Mouse (Mus musculus) neural tube, embryonic 14.5 days (tissue): ENCODE results near the gene Muc2. TPM values are rescaled to one million over a fixed set of nuclear protein-coding genes. Genes with fewer than 3 reads are reported as not detected.
"Not testable (repeated sequence)": the region's sequence is repeated elsewhere in the genome, so short reads cannot be mapped to it uniquely, and the experiment has no call there.

ENCODE experiments used
- ATAC-seq: fragments of 200-750 bp; cut with Nextera tagmentation; 2 replicates; pipeline ENCODE4 v1.8.0; 2017; ENCODE audit warnings: low read depth, mild to moderate bottlenecking, moderate TSS enrichment, moderate library complexity
- H3K27ac ChIP-seq: fragments of 300-500 bp; sonication (generic); 2 replicates; pipeline ENCODE4 v1.5.1; 2014; ENCODE audit warnings: low read depth, mild to moderate bottlenecking, control low read depth, low read length, moderate library complexity, mixed read lengths
- H3K27me3 ChIP-seq: fragments of 300-500 bp; sonication (generic); 2 replicates; pipeline ENCODE4 v1.6.1; 2014; ENCODE audit warnings: low read length; ENCODE audit not compliant: control insufficient read depth, insufficient read depth
- H3K36me3 ChIP-seq: fragments of 300-500 bp; sonication (generic); 2 replicates; pipeline ENCODE4 v1.6.1; 2014; ENCODE audit warnings: low read length, mixed read lengths; ENCODE audit not compliant: control insufficient read depth, insufficient read depth
- H3K4me1 ChIP-seq: fragments of 300-500 bp; sonication (generic); 2 replicates; pipeline ENCODE4 v1.6.1; 2014; ENCODE audit warnings: low read length; ENCODE audit not compliant: control insufficient read depth, insufficient read depth
- H3K4me2 ChIP-seq: fragments of 300-500 bp; sonication (generic); 2 replicates; pipeline ENCODE4 v1.6.1; 2014; ENCODE audit warnings: mild to moderate bottlenecking, low read depth, low read length, control low read depth
- H3K4me3 ChIP-seq: fragments of 300-500 bp; sonication (generic); 2 replicates; pipeline ENCODE4 v1.5.1; 2014; ENCODE audit warnings: low read depth, low read length, control low read depth, mixed read lengths
- H3K9ac ChIP-seq: fragments of 300-500 bp; sonication (generic); replicated peaks from 2 replicates; pipeline ENCODE4 v1.6.1; 2014; ENCODE audit warnings: low read depth, mild to moderate bottlenecking, control low read depth, low read length, mixed read lengths
- H3K9me3 ChIP-seq: fragments of 300-500 bp; sonication (generic); 2 replicates; pipeline ENCODE4 v1.6.1; 2016; ENCODE audit warnings: low read length; ENCODE audit not compliant: control insufficient read depth
- WGBS: fragments of 180-500 bp; shearing (Covaris S2); extraction: QIAGEN DNeasy Blood & Tissue Kit; methylation state at CpG from one replicate; pipeline ENCODE4 v1.1.7; 2014; 5-methylcytosine and 5-hydroxymethylcytosine counted together
- polyA plus RNA-seq: library from polyadenylated mRNA; unstranded; fragments of >200 nt; fragmentation: Nextera tagmentation; extraction: Ambion mirVana; gene quantifications from 2 replicates; pipeline ENCODE4 v1.2.1, GENCODE M21; 2014

Gene Muc2
- polyA plus RNA-seq, 1 experiment from 2014 or later: 0.86 TPM

DNA sequence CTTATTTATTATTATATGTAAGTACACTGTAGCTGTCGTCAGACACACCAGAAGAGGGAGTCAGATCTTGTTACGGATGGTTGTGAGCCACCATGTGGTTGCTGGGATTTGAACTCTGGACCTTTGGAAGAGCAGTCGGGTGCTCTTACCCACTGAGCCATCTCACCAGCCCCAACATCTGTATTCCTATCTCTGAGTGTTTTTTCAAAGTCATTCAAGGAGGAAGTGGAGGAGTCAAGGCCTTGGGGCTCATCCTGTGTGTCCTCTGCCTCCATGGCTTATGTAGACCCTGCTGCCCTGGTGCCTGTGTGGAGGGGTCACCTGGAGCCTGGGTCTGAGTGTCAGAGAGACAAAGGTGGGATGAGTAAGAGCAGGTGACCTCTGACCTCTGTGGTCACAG, 21.0 kb upstream of the Muc2 start:
- not testable (repeated sequence) for ATAC-seq, H3K27me3 ChIP-seq, H3K4me3 ChIP-seq, H3K9me3 ChIP-seq, H3K4me1 ChIP-seq, H3K36me3 ChIP-seq, H3K27ac ChIP-seq, H3K4me2 ChIP-seq, H3K9ac ChIP-seq
- 91% methylated on average over 3 of the region's 3 CpGs for WGBS

DNA sequence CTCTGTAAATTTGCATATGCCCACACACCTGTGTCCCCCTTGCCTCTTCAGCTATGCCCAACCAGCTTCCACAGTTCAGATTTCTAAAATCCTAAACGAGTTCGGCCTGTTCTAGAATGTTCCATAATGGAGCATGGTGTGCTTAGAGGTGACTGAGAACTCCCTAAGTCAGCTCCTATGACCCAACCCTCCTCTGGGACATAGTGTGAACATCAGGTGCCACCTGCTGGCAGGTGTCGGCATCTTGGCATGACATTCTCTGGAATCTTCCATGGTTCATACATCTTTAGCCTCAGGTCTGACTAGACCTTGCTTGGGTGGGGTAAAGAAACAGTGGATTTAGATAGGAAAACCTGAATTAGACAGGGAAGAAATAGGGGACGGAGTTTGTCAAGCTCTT, 19.1 kb upstream of the Muc2 start:
- no peak overlapping the region for H3K4me3 ChIP-seq
- ATAC-seq: no peak
- 89% methylated on average over 4 of the region's 4 CpGs for WGBS
- H3K4me1 ChIP-seq: no peaks in the 10 kb centered on the region
- H3K36me3 ChIP-seq: no peaks in the 10 kb centered on the region
- no peaks in the 10 kb centered on the region for H3K9me3 ChIP-seq
- no peak overlapping the region for H3K27ac ChIP-seq
- no peak overlapping the region for H3K9ac ChIP-seq
- no peak overlapping the region for H3K4me2 ChIP-seq
- no peaks in the 10 kb centered on the region for H3K27me3 ChIP-seq

DNA sequence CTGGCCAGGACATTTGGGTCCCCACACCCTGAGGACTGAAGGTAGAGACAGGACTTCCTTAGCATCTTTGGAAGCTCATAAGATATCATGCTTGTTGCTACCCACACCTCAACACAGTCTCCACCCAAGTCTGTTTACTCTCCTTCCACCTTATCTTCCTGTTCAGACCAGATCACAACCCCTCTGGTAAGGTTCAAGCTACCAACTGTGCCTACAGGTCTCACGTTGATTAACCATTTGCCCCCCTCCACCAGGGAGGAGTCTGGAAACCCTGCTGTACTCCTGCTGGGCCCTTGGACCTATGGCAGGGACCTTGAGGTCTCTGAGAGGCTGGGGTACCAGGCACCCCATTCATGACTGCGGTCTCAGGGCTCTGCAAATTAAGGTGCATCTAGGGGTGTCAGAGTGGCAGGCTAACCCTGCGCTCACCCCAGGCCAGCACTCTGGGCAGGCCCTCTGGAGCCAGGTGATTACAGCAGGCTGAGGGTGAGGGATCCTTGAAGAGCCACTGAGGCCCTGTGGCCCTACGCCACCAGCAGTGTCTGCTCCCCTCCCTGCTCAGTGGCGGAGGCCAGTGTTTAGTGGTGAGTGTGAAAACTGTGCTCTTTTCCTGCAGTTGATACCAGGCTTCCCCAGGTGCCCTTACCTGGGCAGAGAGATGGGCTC, 18.4 kb upstream of the Muc2 start:
- no peak for ATAC-seq

DNA sequence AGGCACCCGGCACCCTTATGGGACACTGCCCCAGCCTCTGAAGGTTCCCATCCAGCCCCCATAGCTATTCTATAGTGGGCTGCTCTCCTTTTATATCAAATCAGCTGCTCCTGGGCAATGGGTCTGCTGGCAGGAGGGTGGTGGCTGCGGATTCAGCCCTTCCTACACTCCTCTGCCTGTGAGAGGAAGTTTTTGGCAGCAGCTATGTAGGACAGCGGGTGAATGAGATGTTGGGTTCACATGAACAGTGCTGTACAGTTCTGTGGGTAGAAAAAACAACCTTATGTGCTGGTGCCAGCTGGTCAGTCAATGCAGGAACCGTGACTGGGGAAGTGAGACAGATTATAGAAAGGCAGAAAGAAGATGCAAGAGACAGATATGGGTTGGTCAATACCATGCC, 11.2 kb upstream of the Muc2 start:
- no peak for ATAC-seq
- H3K27me3 ChIP-seq: no peaks in the 10 kb centered on the region
- no peaks in the 10 kb centered on the region for H3K4me1 ChIP-seq
- no peak overlapping the region for H3K4me3 ChIP-seq
- H3K4me2 ChIP-seq: no peak overlapping the region
- H3K36me3 ChIP-seq: no peaks in the 10 kb centered on the region
- H3K27ac ChIP-seq: no peak overlapping the region
- WGBS: 85% methylated on average over 4 of the region's 4 CpGs
- H3K9ac ChIP-seq: no peak overlapping the region
- no peaks in the 10 kb centered on the region for H3K9me3 ChIP-seq

More for the DNA sequence above, 18.4 kb upstream of the Muc2 start:
- no peaks in the 10 kb centered on the region for H3K9me3 ChIP-seq
- no peak overlapping the region for H3K27ac ChIP-seq
- H3K4me2 ChIP-seq: no peak overlapping the region
- WGBS: 86% methylated on average over 5 of the region's 5 CpGs
- H3K4me3 ChIP-seq: no peak overlapping the region
- no peaks in the 10 kb centered on the region for H3K4me1 ChIP-seq
- no peaks in the 10 kb centered on the region for H3K27me3 ChIP-seq
- no peak overlapping the region for H3K9ac ChIP-seq
- H3K36me3 ChIP-seq: no peaks in the 10 kb centered on the region

DNA sequence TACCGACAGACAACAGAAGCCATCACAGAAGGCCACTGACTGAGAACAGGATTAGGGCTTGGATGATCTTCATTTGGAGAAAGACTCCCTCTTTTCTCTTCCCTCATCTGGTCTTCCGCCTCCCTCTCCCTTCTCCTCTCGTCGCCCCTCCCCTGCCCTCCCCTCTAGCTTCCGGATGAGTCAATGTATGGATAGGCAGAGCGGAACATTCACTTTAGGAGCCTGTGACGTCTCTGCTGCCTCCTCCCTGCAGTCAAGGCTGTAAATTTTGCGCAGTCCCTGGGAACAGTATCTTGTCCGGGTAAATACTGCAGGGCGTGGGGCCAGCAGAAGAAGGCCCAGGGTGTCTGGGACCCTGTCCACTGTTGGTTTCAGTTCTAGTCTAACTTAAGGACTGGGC, 2.8 kb upstream of the Muc2 start:
- H3K9ac ChIP-seq: no peak overlapping the region
- no peaks in the 10 kb centered on the region for H3K36me3 ChIP-seq
- H3K9me3 ChIP-seq: no peaks in the 10 kb centered on the region
- WGBS: 54% methylated on average over 10 of the region's 10 CpGs
- ATAC-seq: no peak
- H3K27ac ChIP-seq: no peak overlapping the region
- H3K4me3 ChIP-seq: no peak overlapping the region
- H3K27me3 ChIP-seq: no peaks in the 10 kb centered on the region
- no peaks in the 10 kb centered on the region for H3K4me1 ChIP-seq
- no peak overlapping the region for H3K4me2 ChIP-seq

DNA sequence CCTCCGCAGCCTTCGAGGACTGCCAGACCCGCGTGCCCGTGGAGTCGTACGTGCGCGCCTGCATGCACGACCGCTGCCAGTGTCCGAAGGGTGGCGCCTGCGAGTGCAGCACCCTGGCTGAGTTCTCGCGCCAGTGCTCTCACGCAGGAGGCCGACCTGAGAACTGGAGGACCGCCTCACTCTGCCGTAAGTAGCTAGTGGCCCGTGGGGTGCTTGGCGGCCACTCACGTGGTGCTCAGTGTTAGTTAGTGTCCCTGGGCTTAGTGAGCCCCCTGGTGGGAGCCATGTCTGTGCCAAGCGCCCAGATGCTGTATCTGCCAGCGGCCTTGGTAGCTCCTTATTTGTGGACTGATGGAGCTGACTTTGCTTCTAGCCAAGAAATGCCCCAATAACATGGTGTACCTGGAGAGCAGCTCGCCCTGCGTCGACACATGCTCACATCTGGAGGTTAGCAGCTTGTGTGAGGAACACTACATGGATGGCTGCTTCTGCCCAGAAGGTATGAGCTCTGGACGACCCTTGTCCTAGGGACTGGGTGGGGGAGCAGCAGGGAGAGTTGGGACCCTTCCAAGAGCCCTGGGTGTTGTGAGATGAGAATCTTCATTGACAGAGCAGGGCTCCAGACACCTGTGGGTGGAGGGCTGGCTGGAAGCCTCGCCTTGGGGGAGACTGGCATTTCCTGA, 3.6 kb downstream of the Muc2 start:
- H3K27ac ChIP-seq: no peak overlapping the region
- H3K9ac ChIP-seq: no peak overlapping the region
- H3K4me3 ChIP-seq: 0 out of 2 replicates have a peak overlapping the region, but pooled peaks have one; percentile 10
- no peaks in the 10 kb centered on the region for H3K4me1 ChIP-seq
- no peak for ATAC-seq
- H3K36me3 ChIP-seq: no peaks in the 10 kb centered on the region
- peak overlapping the region; percentile 29 for H3K4me2 ChIP-seq
- no peaks in the 10 kb centered on the region for H3K27me3 ChIP-seq
- H3K9me3 ChIP-seq: no peaks in the 10 kb centered on the region
- 50% methylated on average over 30 of the region's 30 CpGs for whole genome bisulfite sequencing

DNA sequence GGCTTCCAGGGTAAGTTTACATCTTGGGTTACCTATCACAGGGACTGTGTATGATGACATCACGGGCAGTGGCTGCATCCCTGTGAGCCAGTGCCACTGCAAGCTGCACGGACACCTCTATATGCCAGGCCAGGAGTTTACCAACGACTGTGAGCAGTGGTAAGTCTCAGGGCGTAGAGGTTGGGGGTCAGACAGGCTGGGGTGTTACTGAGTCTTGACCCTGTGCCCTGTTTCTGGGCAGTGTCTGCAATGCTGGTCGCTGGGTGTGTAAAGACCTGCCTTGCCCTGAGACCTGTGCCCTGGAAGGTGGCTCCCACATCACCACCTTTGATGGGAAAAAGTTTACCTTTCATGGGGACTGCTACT, 4.1 kb downstream of the Muc2 start:
- H3K27ac ChIP-seq: no peak overlapping the region
- H3K4me3 ChIP-seq: no peak overlapping the region
- H3K9ac ChIP-seq: no peak overlapping the region
- H3K9me3 ChIP-seq: no peaks in the 10 kb centered on the region
- 79% methylated on average over 5 of the region's 5 CpGs for WGBS
- no peak for ATAC-seq
- H3K4me1 ChIP-seq: no peaks in the 10 kb centered on the region
- H3K36me3 ChIP-seq: no peaks in the 10 kb centered on the region
- no peaks in the 10 kb centered on the region for H3K27me3 ChIP-seq
- H3K4me2 ChIP-seq: no peak overlapping the region

DNA sequence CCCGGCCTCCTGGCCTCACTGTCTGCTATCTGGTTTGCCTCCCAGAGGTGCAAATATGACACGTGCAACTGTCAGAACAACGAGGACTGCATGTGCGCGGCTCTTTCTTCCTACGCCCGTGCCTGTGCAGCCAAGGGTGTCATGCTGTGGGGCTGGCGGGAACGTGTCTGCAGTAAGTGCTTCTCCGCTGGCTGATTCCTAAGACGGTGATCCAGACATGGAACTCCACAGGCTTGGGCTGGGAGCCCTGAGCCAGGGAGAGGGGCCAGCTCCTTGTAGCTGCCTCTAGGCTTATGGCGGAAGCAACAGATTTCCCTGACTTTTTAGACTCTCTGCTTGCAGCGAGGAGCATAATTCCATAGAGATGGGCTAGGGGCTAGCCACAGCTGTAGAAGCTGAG, 6.4 kb downstream of the Muc2 start:
- H3K4me3 ChIP-seq: no peak overlapping the region
- H3K4me1 ChIP-seq: no peaks in the 10 kb centered on the region
- H3K4me2 ChIP-seq: no peak overlapping the region
- 88% methylated on average over 13 of the region's 13 CpGs for WGBS
- no peak for ATAC-seq
- H3K27ac ChIP-seq: no peak overlapping the region
- H3K27me3 ChIP-seq: no peaks in the 10 kb centered on the region
- H3K9ac ChIP-seq: no peak overlapping the region
- H3K36me3 ChIP-seq: no peaks in the 10 kb centered on the region
- no peaks in the 10 kb centered on the region for H3K9me3 ChIP-seq

DNA sequence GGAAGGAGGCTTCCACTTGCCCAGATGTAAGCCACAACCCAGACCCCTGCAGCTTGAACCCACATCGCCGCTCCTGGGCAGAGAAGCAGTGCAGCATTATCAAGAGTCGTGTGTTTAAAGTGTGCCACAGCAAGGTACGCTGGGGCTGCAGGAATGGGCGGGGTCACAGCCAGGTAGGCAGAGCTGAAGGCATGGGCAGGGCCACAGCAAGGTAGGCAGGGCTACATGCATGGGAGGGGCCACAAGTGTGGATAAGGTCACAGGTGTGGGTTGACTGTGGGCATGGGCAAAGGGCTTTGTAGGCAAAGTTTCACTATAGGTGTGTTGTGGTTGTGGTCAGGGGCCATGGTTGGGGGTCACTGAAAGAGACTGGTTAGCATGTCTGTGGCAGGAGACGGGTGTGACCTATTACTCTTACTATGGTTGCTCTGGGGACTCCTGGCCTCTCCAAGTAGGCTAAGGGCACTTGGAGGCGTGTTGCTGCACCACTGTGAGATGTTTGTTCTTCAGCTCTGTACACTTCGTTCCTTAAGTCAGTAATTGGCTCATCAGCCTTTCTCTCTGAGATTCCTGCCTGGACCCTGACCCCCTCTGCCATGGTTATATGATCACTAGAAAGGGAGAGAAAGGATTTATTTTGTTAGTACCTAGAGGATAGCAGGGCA, 9.5 kb downstream of the Muc2 start:
- Histone ChIP-seq H3K9ac (no peak overlapping the region), H3K36me3 (no peaks in the 10 kb centered on the region), H3K27me3 (no peaks in the 10 kb centered on the region), H3K9me3 (no peaks in the 10 kb centered on the region), H3K4me2 (no peak overlapping the region), H3K4me3 (no peak overlapping the region), H3K4me1 (no peaks in the 10 kb centered on the region), H3K27ac (no peak overlapping the region)
- 88% methylated on average over 8 of the region's 8 CpGs for WGBS
- ATAC-seq: no peak
